Mouse (Mus musculus) kidney, postnatal 25 days (tissue): ENCODE data around the gene Inpp5a.

ENCODE experiments used
- DNase-seq, 2 experiments: peaks; one replicate each; pipeline ENCODE4 v3.0.0; 2021; ENCODE audit warnings: mixed read lengths in 2 of 2

Gene Inpp5a

DNA sequence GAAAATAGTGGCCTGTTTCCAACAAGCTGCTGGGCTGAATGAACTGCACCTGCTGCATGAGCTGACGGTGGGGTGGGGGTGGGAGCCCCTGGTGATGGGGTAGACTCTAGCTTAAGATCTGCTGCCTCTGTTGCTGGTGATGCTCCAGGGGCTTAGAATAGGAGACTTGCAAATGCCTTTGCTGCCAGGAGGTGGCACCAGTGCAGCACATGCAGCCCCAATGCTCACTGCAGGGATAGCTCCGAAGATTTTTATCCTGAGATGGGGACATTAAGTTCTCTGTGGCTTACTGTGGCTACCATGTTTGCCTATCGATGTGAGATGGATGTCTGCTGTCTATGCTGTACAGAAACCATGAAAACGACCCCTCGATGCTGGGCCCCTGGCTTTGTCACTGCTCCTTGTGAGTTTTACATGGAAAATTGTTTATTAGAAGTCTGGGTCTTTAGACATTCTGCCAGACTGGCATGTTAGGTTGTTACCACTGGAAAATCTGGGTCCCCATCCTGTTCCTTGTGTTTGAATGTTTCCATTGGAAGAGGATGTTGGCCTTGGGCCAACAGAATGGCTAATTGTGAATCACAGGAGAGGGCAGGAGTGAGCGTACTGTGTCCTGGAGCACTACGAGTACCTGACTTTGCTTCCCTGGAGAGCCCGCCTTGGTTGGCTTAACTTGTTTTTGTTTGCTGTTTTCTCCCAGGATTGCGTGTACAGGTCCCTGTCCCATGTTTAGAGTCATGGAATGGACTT lies 95.5 kb downstream of the Inpp5a start:
- DNase-seq, result peak; percentile 48 to 64

DNA sequence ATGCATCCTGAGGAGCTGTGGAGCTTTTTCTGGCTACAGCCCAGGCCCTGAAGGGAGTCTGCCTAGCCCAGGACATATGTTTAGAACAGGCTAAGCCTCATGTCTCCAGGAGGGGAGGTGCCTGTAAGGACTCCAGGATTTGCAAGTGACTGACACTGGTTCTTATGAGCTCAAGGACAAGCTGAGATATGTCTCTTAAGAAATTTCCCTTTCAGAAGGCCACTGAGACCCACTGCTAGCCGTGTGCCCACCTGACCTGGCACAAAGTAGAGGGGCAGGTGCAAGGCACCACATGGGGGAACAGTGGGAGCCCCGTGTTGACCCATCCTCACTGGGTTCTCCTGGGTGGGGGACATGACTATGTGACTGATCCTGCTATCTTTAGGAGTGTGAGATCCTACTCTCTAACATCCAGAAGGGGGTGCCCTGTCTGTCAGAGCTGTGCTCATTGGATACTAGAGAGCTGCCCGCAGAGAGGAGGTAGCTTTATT lies 100.9 kb downstream of the Inpp5a start:
- no peak for DNase-seq

DNA sequence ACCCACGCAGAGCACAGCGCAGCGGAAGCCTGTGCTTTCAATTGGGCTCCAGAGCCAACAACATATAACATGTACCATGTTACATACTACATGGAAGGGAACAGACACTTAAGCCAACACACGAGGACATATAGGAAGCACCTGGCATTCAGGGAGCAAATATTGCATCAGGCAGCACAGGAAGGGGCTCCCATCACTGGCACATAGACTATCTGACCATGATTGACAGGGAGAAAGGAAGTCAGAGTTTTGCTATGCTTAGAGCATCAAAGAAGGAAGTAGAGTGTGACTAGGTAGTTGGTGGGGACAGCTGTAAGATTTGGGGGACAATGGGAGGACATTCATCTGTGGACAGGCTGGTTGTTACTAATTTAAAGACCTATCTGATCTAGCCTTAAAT lies 103.4 kb downstream of the Inpp5a start:
- no peak for DNase-seq

DNA sequence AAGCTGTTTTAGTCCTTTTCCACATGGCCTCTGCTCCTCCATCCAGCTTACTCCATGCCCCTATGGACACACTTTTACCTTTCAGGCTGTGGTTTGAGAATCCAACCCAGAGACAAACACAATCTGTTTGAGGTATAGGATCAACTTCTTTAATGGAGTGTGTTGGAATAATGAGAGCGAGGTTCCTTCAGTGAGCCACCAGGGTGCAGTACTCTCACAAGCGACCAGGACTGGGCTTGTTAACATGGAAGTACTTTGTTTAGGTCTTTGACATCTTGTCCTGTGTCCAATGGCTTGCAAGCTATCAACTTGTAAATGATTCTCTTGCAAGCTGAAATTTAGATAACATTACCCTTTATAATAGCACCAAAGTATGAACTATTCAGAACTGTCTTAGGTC lies 104.0 kb downstream of the Inpp5a start:
- DNase-seq, result no peak

DNA sequence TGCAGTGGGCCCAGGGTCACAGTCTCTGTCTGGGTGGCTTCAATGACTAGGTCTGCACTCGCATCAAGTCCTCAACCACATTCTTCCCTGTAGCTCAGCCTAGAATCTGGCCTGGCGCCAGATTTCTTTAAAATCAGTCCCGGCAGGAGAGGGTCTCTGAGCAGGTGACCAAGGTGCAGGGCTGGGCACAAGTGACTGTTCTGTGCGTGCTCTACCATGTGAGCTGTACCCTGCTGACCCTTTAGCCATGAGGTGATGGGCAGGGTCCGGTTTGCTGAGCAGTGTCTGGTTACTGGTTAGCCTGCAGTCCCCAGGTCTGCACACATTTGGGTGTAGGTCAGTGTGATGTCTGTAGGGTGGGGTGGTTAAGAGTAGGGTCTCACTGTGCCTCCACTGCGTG lies 106.9 kb downstream of the Inpp5a start:
- peak; percentile 21 to 80 for DNase-seq

DNA sequence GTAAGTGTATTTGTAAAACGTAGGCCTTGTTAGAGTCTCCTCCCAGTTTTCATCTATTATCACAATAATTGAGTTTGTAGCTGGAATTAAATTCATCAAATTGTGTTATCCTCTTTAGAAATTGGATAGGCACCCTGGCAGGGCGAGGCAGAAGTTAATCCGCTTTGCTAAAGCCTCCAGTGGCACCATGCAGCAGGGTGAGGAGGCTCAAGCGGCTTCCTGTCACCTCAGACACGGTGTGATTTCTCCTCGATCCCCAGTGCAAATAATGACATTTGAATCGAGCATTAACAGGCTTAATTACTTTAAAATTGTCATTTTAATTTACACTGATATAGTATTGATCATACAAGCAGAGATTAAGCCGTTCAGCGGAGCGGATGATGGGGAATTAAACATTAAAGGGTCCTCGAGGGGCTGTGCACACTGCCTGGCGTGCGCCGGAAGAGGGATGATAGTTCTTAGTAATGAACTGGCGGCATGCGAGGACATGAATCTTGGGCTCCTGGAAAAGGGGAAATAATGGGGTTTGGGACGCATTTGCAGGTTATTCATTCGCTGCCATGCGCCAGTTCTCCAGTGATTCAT lies 109.2 kb downstream of the Inpp5a start:
- DNase-seq, result no peak

DNA sequence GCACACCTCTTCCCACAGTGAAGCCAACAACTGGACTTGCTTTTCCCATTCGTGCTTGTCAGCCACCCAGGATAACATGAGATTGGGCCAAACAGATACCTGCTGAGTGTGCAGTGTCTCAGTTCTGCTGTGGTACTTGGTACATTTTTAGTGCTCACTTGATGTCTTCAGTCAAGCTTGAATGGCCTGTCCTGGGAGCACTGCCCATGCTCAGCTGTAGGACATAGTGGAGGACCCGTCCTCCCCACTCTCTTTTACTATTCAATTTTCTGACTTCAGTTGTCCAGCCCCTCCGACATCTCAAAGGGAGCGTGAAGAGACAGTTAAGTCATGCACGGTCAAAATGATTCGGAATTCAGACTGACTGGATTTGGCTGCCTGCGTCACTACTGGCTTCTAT lies 115.2 kb downstream of the Inpp5a start:
- no peak for DNase-seq

DNA sequence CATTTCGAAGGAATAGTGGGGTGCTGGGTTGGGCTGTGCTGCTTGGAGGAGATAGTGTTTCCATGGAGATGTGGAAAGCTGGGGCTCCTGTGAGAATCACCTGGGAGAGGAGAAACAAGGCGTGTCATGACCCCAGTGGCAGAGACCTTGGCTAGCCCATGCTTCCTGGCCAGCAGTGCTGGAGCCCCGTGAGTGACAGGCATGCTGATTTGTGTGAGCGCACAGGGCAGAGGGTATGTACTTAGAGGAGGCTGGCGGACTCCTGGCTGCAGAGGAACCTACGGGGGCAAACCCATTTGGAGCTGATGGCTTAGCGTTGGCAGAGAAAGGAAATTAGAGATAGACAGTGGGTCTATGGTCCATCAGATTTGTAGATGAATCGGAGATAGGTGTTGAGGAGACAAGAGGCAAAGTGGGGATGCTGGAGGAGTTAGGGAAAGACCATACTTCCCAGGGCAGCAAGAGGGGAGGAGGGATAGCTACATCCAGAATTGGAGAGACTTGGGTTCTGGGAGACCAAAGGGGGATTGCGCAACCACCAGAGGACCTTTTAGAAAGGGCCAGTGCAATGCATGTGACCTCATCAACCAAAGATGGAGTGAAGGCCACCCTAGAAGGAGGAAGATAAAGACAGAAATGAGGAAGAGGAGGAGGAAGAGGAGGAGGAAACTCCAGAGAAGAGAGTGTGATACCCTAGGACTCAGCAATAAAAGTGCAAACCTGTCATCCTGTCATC lies 117.9 kb downstream of the Inpp5a start:
- DNase-seq, result no peak

DNA sequence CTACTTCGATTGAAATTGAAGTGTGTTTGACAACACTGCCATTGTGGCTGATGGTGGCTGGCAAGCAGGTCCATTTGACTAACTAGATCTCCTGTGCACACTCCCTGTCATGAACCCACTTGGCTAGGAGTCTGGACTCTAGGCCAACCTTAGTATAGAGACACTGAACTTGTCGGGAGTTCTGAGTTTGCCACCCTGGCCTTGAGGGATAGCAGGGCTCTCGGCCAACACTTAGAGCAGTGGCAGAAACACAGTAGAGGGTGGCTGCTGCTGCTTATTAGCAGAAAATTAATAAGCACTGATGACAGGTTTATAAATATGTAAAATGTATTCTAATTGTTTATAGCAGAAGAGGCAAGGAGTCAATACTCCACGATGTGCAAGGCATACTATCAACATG lies 120.0 kb downstream of the Inpp5a start:
- DNase-seq, result no peak

DNA sequence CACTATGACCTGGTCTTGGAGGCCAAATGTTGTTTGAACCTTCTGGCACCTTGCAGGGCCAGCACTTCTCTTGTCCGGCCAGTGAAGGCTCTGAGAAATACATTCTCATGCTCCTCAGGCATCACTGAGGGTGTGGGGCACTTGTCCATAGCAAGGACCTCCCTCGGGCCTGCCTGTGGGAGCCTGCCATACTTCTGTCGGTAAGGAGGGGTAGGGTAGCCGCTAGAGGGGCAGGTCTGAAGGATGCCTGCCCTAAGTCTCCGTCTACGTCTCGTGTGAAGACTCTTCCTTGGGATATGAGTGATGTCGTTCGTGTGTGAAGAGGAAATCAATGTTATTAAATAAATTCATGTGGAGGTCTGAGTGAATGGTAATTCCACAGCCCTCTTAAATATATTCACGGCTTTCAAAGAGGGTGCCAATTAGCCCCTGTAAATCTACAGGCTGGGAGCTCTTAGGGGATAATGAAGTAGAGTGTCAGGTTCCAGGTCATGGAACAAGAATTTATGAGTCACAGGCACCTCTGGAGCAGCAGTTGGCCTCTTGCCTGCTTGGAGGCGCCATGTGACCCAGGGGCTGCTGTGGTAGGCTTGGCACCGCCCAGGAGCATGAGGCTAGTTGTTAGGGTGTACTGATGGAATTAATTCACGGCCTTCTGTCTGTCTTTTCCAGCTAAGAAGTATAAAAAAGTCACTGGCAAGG lies 127.2 kb downstream of the Inpp5a start:
- DNase-seq, result peak; percentile 89 to 93

DNA sequence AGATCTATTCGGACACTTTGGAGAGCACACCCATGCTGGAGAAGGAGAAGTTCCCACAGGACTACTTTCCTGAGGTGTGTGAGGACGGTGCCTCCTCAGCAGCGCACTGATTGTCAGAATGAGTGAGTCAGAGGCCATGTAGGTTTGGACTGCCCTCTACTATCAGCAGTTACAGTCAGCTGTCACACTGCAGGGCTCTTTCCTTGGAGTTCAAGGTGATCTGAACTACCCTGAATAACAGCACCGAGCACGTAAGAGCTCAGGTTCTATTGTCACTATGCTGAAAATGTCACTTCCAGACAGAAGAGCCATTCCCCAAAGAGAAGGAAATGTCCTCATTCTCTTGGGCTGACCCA lies 127.7 kb downstream of the Inpp5a start:
- no peak for DNase-seq

DNA sequence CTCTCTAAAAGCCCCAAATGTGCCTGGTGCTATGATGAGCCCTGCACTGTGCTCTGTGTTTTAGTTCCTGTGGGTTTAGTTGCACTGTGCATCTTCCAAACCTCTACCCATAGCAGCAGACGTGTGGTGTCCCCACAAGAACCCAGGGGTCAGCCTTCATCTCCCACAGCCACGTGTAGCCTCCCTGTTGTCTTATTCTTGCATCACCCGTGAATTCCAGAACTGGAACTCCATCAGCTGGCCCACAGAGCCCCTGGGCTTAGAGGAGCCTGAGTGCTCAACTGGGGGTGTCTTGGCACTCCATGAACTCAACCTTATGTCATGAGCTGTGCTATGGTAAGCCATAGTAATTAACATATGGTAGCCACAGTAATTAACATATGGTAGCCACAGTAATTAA lies 129.4 kb downstream of the Inpp5a start:
- DNase-seq, result no peak

DNA sequence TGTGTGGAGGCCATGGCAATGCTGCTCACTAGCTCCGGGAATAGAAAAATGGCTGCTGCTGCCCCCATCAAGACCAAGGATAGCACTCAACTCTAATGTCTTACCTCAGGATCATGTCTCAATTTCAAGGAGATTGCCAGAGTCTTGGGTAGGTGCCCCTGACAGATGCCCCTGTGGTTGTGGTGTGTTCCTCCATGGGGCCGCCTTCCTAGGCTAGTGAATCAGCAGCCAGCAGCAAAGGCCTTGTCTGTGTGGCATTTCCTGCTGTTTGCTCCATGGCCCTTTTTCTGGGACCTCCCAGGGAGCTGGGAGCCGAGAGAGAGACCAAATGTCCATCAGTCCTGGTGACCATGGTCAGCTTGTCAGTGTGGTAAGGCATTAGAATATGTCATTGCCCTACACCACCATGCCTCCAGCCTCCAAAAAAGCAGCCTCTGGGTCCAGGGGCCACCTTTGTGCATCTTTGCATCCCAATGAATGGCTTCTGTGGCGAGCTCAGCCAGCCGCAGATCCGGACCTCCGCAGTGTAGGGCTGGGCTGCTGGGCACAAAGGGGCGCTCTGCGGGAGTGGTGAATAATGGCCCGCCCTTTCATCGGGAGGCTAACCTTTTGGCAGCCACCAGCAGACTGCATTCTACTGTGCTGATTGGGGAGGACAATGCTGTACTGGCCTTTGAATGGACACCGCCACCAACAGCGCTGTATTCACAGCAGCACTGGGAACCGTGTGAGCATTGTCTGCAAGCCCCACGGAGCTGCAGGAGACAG lies 139.6 kb downstream of the Inpp5a start:
- no peak for DNase-seq

DNA sequence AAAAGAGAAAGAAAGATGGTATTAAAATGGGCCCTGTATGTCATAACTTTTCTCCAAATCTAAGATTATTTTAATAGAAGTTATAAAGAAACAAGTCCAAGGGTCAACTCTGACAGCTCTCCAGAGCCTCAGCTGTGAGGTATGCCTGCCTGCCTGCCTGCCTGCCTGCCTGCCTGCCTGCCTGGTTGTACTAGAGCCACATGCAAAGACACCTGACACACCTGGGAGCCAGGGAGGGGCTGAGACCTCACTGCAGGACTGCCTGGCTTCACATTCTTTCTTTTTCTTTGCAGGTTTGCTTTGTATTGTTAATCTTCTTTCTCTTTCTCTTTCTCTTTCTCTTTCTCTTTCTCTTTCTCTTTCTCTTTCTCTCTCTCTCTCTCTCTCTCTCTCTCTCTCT lies 140.3 kb downstream of the Inpp5a start:
- no peak for DNase-seq

DNA sequence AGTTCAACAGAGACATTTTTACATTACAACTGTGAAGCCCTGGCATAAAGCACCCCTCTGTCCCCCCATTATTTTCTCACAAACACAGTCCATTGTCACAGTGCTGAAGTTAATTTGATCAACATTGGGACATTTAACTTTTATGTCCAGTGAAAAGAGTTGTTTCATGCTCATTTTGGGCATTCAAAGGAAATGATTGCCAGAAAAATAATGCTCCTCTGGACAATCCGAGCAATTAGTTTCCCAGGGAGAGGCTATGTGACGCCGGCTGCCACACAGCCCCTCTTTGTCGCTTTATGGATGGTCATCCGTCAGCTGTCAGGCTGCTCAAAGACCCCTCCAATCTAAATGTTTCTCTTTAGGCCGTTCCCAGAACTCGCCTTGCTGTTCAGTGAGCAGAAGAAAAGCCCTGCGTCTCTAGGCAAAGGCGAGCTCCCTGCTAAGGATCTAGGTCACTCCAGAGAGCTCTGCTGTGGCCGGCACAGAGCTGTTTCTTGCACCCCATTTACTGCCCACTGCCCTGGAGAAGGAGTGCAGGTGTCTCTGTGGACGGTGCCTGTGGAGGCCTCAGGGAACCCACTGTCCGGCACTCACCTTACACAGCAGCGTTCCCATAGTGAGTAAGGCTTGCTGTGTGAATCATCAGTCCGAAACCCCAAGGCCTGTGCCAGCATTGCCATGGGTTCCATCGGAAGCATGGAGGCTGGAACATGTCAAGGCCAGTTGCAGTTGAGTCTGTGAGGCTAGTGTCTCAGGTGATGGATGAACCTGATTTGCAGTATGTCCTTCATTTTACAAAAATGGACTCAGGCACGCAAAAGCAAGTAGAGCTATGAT lies 141.9 kb downstream of the Inpp5a start:
- DNase-seq, result no peak

DNA sequence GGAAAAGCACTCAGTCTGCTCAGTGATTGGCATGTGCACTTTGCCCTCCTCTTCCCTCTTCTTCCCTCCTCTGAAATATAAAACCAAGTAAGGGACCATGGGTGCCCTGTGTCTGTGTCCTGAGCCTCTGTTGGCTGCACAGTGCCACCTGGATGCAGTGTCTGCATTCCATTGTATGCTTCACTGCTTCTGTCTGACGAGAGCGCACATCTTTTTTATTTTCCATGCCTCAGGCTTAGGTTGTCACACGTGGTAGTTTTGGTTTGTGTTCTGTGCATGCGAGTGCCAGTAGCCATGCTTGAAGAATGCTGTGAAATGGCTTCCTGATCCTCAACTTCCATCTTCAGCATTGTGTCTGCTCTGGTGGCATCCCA lies 142.5 kb downstream of the Inpp5a start:
- DNase-seq, result peak; percentile 37 to 48

DNA sequence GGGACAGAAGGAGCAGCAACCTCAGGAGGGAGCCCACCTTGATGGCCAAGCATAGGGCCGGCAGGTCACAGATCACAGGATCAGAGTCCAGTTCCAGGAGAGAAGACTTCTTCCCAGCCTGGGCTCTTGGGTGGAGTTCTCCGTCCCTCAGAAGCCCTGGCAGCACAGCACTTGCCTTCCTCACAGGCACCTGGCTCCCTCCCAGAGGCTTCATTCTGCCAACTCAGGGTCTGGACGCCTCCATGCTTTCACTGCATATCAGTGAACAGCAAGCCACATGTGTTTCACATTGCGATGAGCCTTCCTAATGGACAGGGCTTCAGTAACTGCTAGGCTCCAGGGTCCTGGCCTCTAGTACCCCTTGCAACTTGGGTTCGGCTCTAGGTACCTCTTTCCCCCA lies 147.4 kb downstream of the Inpp5a start:
- DNase-seq, result no peak

DNA sequence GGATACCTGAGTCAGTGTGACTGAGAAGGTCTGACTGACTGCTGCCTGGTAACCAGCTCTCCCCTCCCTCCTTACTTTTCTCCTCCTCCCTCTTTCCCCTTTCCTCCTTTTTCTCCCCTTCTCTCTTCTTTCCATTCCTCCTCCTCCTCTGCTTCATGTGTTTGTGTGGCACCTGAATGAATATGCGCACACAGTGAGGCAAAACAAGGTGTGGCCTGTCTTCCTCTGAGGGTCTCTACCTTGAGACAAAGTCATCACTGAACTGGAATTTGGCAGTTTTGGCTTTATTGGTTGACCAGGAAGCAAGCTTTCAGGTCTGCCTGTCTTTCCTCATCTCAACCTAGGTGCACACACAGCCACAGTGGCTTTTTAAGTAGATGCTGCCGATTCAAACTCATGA lies 147.9 kb downstream of the Inpp5a start:
- no peak for DNase-seq

DNA sequence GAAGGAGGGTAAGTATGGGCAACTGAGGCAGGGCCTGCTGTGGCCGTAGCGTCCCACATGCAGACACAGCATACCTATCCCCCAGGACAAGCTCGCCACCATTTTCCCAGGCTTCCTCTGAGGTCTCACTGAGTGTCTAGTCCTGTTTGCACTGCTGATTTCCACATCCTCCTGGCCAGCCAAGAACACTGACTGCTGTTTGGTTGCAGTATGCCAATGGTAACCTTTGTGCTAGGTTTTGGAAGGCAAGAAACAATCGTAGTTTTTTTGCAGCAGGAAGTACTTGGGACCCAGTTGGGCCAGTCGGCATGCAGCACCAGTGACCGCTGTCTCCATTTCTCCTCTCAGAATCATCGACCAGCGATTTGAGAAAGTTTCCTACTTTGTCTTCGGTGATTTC lies 148.9 kb downstream of the Inpp5a start:
- DNase-seq, result no peak

DNA sequence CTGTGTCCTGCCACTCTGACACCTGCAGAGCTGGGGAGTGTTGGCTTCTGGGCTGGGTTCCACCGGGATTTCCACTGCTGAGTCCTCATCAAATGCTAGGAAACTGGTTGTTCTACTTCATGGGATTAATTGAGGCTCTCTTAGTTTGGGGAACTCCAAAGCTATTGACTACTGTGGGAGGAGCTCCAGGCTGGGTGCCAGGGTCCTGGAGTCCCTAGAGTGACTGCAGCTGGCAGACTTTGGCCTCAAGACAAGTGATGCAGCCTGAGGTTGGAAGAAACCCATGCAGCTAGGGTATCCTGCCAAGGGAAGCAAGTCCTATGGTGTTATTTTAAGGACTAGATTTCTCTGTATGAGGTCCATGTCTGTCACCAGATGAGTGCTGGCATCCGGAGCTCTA lies 149.6 kb downstream of the Inpp5a start:
- peak; percentile 32 to 55 for DNase-seq

DNA sequence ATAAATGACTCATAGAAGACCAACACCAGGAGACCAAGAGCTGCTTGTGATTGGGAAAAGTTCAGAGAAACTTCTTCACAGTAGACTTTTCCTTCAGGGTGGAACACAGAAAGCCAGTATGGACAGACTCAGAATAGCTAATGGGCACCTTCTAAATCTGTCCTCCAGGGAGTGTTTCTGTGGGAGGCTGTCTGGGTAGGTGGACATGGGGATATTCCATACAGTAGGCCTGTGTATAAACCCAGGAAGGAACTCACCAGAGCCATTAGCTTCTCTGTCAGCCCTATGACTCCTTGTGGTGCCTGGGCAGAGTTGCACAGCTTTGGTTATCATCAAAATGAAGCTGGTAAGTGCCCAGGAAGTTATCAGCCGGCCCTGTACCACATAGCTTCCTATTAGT lies 151.7 kb downstream of the Inpp5a start:
- DNase-seq, result no peak

DNA sequence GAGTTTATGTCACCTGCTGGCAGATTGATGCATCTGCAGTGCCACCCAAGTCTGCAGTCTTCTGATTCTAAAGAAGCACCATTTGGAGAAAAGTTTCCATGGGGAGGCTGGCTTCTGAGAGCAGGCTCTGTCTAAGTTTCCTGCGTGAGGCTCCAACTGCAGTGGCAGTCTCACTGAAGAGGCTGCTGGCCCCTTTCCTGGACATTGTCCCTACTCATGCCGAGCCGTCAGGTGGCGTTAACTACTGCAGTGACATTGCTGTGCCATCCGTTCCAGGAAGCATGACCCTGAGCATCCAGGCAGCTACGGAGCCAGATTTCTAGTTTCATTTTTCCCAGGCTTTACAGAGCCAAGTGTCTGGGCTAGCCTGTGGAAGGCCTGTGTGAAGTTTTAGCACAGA lies 152.5 kb downstream of the Inpp5a start:
- no peak for DNase-seq
